Mouse (Mus musculus): ENCODE data around the gene Olfr1443.

Olfr1443 gene

GRCm38 (mm10) chr19:12731950-12732349, 54.0 kb downstream of the Olfr1443 start:
- no peak for DNase-seq (ENCODE audit: low read depth, low spot score)
